Mouse (Mus musculus) lung, postnatal 0 days (tissue): ENCODE measurements around the gene Atg10. TPM values are rescaled to one million over a fixed set of nuclear protein-coding genes. Genes with fewer than 3 reads are reported as not detected.

ENCODE experiments used
- ATAC-seq: fragments of 200-750 bp; cut with Nextera tagmentation; 2 replicates; pipeline ENCODE4 v1.8.0; 2017; ENCODE audit warnings: moderate library complexity
- DNase-seq: peaks from one replicate; pipeline ENCODE4 v3.0.0-alpha.2; 2016; ENCODE audit warnings: low spot score
- H3K27ac ChIP-seq: fragments of 300-500 bp; sonication (generic); 2 replicates; pipeline ENCODE4 v1.5.1; 2014; ENCODE audit warnings: antibody characterized with exemption, mild to moderate bottlenecking, low read length, mixed read lengths
- H3K27me3 ChIP-seq: fragments of 300-500 bp; sonication (generic); replicated peaks from 2 replicates; pipeline ENCODE4 v1.6.1; 2014; ENCODE audit warnings: low read length, mixed read lengths; ENCODE audit not compliant: insufficient read depth
- H3K36me3 ChIP-seq: fragments of 300-500 bp; sonication (generic); 2 replicates; pipeline ENCODE4 v1.6.1; 2014; ENCODE audit warnings: low read length, mixed read lengths; ENCODE audit not compliant: insufficient read depth
- H3K4me1 ChIP-seq: fragments of 300-500 bp; sonication (generic); 2 replicates; pipeline ENCODE4 v1.6.1; 2014; ENCODE audit warnings: antibody characterized with exemption, low read depth, low read length, mixed read lengths; ENCODE audit not compliant: insufficient read depth
- H3K4me2 ChIP-seq: fragments of 300-500 bp; sonication (generic); replicated peaks from 2 replicates; pipeline ENCODE4 v1.6.1; 2014; ENCODE audit warnings: low read depth, mild to moderate bottlenecking, low read length, moderate library complexity, mixed read lengths
- H3K4me3 ChIP-seq: fragments of 300-500 bp; sonication (generic); 2 replicates; pipeline ENCODE4 v1.5.1; 2014; ENCODE audit warnings: low read depth, low read length
- H3K9ac ChIP-seq: fragments of 300-500 bp; sonication (generic); replicated peaks from 2 replicates; pipeline ENCODE4 v1.6.1; 2014; ENCODE audit warnings: low read depth, mild to moderate bottlenecking
- H3K9me3 ChIP-seq: fragments of 300-500 bp; sonication (generic); 2 replicates; pipeline ENCODE4 v1.6.1; 2016; ENCODE audit warnings: low read length, mixed read lengths
- CTCF ChIP-seq: IDR thresholded peaks from 2 replicates; pipeline ENCODE4 v1.5.1; 2016; ENCODE audit warnings: antibody characterized with exemption, mild to moderate bottlenecking
- EP300 ChIP-seq: IDR thresholded peaks from 2 replicates; pipeline ENCODE4 v1.6.1; 2016; ENCODE audit warnings: antibody characterized with exemption, mild to moderate bottlenecking, control low read depth
- WGBS: fragments of 180-500 bp; shearing (Covaris S2); extraction: QIAGEN DNeasy Blood & Tissue Kit; methylation state at CpG from one replicate; pipeline ENCODE4 v1.1.7; 2014; 5-methylcytosine and 5-hydroxymethylcytosine counted together
- polyA plus RNA-seq: library from polyadenylated mRNA; unstranded; fragments of >200 nt; fragmentation: Nextera tagmentation; extraction: Ambion mirVana; gene quantifications from 2 replicates; pipeline ENCODE4 v1.2.1, GENCODE M21; 2015

Gene Atg10
- polyA plus RNA-seq, 1 experiment from 2014 or later, result 14.7 TPM

DNA sequence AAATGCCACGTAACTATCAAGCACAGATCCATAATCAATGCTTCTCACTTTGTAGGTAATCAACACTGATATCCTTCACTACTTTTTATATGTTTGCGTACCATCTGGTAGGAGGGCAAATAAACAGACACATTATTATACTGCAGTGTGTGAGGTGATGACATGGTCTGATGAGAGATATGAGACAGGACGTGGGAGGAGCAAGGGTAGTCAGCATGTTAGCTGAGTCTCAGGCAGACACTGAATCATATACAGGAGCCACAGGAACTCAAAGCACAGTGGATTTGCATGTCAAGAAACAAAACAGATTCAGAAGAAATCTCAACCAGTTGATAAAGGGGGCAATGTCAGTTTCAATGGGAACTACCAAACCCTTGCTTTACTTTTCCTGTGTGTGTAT lies 185.7 kb downstream of the Atg10 start:
- no peak for ATAC-seq
- 70% methylated on average over 3 of the region's 3 CpGs for WGBS
- Histone ChIP-seq H3K4me2 (no peak overlapping the region), H3K27ac (no peak overlapping the region), H3K9ac (no peak overlapping the region), H3K27me3 (no peaks in the 10 kb centered on the region), H3K4me1 (no peaks in the 10 kb centered on the region), H3K36me3 (no peaks in the 10 kb centered on the region), H3K4me3 (no peak overlapping the region), H3K9me3 (no peaks in the 10 kb centered on the region)
- no peak for DNase-seq
- no peak for TF ChIP-seq EP300
- TF ChIP-seq CTCF, result no peak

GRCm38 (mm10) chr13:91037405-91037804 lies 186.4 kb downstream of the Atg10 start:
- TF ChIP-seq CTCF (no peak), EP300 (no peak)
- no peaks in the 10 kb centered on the region for H3K4me1 ChIP-seq
- no peak overlapping the region for H3K4me2 ChIP-seq
- no peak overlapping the region for H3K4me3 ChIP-seq
- no peaks in the 10 kb centered on the region for H3K36me3 ChIP-seq
- 90% methylated on average over 6 of the region's 6 CpGs for WGBS
- no peak overlapping the region for H3K27ac ChIP-seq
- ATAC-seq, result no peak
- no peaks in the 10 kb centered on the region for H3K9me3 ChIP-seq
- no peaks in the 10 kb centered on the region for H3K27me3 ChIP-seq
- DNase-seq, result no peak
- H3K9ac ChIP-seq, result no peak overlapping the region

DNA sequence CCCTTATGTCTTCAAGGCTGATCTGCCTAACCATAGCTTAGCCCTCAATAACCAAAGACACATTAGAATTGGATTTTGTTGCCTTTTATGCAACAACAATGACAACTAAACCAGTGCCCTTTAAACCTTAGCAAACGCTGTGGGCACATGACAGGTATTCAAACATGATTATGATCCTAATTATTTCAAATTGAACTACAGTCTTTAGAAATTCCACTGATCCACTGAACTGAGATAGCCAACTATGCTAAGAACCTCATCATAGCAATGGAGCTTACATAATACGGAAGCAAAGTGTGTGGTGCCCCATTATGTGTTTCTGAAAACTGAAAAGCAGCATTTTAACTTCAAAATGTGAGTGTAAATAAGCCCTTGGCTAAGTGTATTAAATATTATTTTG lies 191.9 kb downstream of the Atg10 start:
- H3K9ac ChIP-seq, result no peak overlapping the region
- no peak overlapping the region for H3K27ac ChIP-seq
- H3K4me3 ChIP-seq, result no peak overlapping the region
- H3K4me2 ChIP-seq, result no peak overlapping the region
- no peaks in the 10 kb centered on the region for H3K27me3 ChIP-seq
- no peak for DNase-seq
- H3K9me3 ChIP-seq, result no peaks in the 10 kb centered on the region
- no peaks in the 10 kb centered on the region for H3K36me3 ChIP-seq
- no peaks in the 10 kb centered on the region for H3K4me1 ChIP-seq
- 88% methylated on average over 2 of the region's 2 CpGs for WGBS
- no peak for ATAC-seq
- TF ChIP-seq EP300 (no peak), CTCF (no peak)

- Histone ChIP-seq H3K9ac (no peak overlapping the region), H3K4me2 (no peak overlapping the region), H3K9me3 (no peaks in the 10 kb centered on the region), H3K36me3 (no peaks in the 10 kb centered on the region), H3K4me3 (no peak overlapping the region), H3K27ac (no peak overlapping the region), H3K4me1 (no peaks in the 10 kb centered on the region), H3K27me3 (no peaks in the 10 kb centered on the region)
- ATAC-seq, result no peak
- WGBS, result 62% methylated on average over 9 of the region's 9 CpGs
- DNase-seq, result no peak
- TF ChIP-seq EP300, result no peak
- no peak for TF ChIP-seq CTCF
Observed at GRCm38 (mm10) chr13:91023447-91023846, 200.3 kb downstream of the Atg10 start.

GRCm38 (mm10) chr13:91011851-91012250 lies 211.9 kb downstream of the Atg10 start:
- no peaks in the 10 kb centered on the region for H3K36me3 ChIP-seq
- no peak overlapping the region for H3K27ac ChIP-seq
- no peak overlapping the region for H3K4me3 ChIP-seq
- H3K4me2 ChIP-seq, result no peak overlapping the region
- WGBS, result 67% methylated on average over 3 of the region's 3 CpGs
- no peak for DNase-seq
- H3K9ac ChIP-seq, result no peak overlapping the region
- H3K4me1 ChIP-seq, result no peaks in the 10 kb centered on the region
- no peak for TF ChIP-seq CTCF
- TF ChIP-seq EP300, result no peak
- H3K27me3 ChIP-seq, result no peaks in the 10 kb centered on the region
- no peaks in the 10 kb centered on the region for H3K9me3 ChIP-seq
- no peak for ATAC-seq

GRCm38 (mm10) chr13:90995034-90995629 lies 228.6 kb downstream of the Atg10 start:
- no peak overlapping the region for H3K27ac ChIP-seq
- H3K27me3 ChIP-seq, result no peaks in the 10 kb centered on the region
- 68% methylated on average over 2 of the region's 2 CpGs for WGBS
- no peaks in the 10 kb centered on the region for H3K9me3 ChIP-seq
- H3K4me3 ChIP-seq, result no peak overlapping the region
- no peak for DNase-seq
- H3K4me2 ChIP-seq, result no peak overlapping the region
- ATAC-seq, result no peak
- no peak for TF ChIP-seq EP300
- TF ChIP-seq CTCF, result no peak
- H3K9ac ChIP-seq, result no peak overlapping the region
- H3K4me1 ChIP-seq, result no peaks in the 10 kb centered on the region
- no peaks in the 10 kb centered on the region for H3K36me3 ChIP-seq

GRCm38 (mm10) chr13:90993602-90994001 lies 230.2 kb downstream of the Atg10 start:
- Histone ChIP-seq H3K9ac (no peak overlapping the region), H3K27me3 (no peaks in the 10 kb centered on the region), H3K4me1 (no peaks in the 10 kb centered on the region), H3K27ac (no peak overlapping the region), H3K4me3 (no peak overlapping the region), H3K4me2 (no peak overlapping the region), H3K36me3 (no peaks in the 10 kb centered on the region), H3K9me3 (no peaks in the 10 kb centered on the region)
- 73% methylated on average over 13 of the region's 13 CpGs for WGBS
- ATAC-seq (no peak), DNase-seq (no peak)
- TF ChIP-seq CTCF, result no peak
- no peak for TF ChIP-seq EP300
